Mouse (Mus musculus) forelimb bud, embryonic 11.5 days (tissue): ENCODE results near the gene Omt2b.
"Not testable (repeated sequence)": the region's sequence is repeated elsewhere in the genome, so short reads cannot be mapped to it uniquely, and the experiment has no call there.

ENCODE experiments used
- DNase-seq: peaks from one replicate; pipeline ENCODE4 v3.0.0-alpha.2; 2012; ENCODE audit warnings: low read depth, low spot score

Gene Omt2b

DNA sequence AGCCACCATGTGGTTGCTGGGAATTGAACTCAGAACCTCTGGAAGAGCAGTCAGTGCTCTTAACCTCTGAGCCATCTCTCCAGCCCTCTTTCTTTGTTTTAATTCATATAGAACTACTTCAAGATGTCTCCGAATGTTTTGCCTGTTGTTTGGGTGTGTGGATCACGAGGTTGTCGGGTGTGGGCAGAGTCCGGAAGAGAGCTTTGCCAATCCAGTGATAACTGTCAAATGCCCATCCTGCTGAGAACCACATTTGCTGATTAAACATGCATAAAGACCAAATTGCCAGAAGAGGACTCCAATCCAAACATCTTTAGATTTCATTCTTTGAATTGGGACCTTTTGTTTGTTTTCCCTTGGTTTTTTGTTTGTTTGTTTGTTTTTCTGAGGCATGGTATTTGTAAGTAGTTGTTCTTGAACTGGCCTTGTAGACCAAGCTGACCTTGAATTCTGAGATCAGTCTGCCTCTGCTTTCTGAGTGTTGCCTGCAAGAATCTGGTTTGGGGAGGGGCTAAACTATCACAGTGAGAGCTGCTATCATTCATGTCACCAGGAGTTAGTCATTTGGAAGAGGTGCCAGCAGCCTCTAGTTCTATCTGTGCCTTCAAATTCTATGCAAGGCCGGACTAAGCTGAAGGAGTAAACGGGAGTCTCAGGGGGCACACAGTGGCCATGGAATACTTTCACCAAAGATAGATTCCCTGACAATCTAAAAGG lies 24.3 kb downstream of the Omt2b start:
- no peak for DNase-seq

DNA sequence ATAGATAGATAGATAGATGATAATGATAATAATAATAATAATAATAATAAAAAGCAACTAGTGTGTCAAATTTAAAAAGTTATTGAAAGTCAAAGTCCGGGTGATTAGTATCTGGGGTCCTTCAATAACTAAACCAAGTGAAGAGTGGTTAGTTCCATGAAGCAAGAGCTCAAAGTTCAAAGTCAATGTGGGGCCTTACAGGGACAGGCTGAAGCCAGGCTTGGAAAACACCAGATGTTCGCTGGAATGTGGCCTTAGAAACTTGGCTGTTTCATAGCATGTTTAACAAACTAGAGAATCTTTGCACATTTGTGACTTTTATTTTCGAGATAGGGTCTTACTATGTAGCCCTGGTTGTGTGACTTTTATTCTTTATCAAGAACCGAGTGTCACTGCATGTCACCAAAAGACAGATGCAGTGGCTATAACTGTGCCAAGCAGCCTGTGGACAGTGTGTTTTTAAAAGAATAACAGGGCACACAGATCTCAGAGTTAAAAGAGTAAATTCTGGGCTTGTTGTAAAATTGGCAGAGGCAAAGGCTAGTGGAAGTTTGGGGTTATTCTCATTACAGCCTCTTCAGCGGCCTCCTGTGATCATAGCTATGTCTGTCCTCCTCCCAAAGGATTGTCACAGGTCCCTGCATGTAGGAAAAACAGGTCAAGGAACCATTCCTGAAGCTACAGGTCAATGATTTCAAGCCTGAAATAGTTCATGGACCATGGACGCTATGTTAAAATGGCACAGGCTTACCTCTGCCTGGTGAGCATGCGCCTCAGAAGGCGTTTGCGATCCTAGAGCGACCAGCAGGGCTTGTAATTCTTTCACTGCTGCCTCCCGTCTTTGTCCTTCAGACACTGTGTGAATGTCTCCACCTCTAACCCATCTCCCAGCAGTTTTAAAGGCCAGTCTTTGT lies 27.5 kb downstream of the Omt2b start:
- DNase-seq = no peak

DNA sequence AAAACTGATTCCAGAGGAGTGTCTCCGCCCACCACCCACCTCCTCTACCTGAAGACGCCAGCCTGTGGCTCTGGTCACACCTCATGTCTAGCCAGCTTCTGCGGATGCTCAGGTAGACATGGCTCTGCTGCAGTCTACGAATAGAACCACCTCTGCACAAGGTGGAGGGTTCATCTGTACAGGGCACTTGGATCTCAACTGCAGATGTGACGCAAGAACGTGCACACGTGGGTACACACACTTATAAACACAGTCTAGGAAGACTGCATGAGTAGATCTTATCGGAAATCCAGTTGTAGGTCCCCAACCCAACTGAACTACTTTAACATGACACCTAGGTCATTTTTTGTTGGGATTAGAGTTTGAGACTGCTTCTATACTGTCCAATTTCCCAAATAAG lies 28.2 kb downstream of the Omt2b start, which contains the start of gene Gsta2:
Gene Gsta2, minus strand, starts transcription at position 178 of the 400 bp plus-strand sequence.
- no peak for DNase-seq

DNA sequence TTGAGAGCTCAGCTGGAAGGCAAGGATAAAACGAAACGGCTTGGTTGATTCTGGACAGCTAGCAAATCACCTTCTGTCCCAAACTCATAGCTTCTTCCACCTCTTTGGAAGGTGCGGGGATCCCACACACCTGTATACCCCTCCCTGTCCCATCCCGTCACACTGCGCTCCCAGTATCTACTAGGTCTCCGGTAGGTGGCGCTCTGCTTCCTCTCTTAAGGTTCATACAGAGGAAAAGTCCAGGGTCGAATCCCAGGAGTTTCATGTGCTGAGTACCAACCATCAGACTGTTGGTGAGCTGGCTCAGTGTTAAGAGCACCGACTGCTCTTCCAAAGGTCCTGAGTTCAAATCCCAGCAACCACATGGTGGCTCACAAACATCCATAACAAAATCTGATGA lies 30.7 kb downstream of the Omt2b start:
- DNase-seq = peak; percentile 78

DNA sequence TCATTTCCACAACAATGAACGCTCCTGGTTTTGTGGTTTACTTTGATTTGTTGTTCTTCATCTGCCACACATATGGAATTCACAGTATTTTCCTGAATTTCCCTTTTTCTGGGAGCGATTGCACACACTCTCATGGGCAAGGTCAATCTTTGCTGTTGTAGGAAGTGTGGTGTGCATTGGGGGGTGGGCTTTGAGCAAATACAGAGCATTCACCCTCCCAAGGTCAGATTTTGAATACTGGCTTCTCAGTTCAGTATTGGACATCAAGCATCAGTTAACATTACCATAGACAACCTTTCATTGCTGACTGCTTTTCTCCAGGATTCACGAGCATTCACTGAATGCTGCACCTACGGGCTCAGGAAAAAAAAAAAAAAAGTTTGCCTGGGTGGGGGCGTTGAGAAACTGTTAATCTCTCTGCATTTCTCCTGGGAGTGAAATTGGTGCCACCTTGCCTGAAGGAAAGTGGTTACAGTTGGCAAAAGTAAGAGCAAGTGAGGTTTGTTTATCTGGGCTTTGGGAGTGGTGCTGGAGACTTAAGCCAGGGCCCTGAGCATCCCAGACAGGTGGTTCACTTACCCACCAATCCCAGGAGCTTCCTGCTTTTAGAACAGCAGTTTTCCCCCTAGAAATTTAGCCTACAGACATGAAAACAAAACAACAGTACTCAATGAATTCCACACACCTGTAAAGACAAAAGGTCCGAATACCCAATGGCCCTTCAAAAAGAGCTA lies 32.5 kb downstream of the Omt2b start:
- DNase-seq = no peak

DNA sequence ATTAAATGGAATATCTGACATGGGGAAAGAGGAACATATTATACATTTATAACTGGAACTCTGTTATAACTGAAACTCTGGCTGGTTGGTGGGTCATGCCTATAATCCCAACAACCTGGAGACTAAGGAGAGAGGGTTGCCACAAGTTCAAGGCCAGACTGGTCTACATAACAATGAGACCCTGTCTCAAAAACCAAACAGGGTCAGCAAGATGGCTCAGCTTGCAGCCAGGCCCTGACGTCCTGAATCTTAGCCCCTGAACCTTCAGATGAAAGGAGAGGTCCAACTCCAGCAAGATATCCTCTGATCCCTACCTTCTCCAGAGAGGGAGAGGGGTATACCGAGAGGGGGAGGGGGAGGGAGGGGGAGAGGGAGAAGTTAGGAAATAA lies 33.1 kb downstream of the Omt2b start:
- DNase-seq = no peak

DNA sequence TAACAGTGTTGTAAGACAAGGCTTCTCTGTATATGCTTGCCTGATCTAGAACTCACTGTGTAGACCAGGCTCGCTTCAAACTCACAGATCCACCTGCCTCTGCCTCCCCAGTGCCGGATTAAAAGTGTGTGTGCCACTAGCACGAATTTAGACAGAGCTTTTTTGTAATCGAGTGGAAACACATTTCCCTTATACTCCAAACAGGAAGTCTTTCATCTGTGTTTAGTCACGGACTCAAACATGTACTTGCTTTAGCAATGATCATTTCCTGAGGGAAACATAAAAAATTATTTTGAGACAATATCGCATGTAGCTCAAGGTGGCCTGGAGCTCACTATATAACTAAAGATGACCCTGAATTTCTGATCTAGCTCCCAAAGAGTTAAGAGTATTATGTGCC lies 36.0 kb downstream of the Omt2b start:
- DNase-seq = no peak

DNA sequence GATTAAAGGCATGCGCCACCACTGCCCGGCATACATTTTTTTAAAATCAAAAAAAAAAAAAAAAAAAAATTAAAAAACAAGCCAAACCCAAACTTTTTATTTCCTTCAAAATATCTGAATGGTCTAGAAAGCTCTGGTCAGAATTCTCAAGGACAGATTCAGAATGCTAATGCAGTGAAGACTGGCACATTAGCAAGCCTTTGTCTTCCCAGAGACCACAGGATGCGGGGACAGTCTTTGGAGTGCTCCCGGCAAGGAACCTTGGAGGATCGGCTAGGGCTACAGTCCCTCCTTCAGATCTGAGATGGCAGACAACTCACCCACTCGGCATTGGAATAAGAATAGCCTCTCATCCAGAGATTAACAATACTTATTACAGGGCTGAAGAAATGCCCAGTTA lies 37.3 kb downstream of the Omt2b start:
- no peak for DNase-seq

DNA sequence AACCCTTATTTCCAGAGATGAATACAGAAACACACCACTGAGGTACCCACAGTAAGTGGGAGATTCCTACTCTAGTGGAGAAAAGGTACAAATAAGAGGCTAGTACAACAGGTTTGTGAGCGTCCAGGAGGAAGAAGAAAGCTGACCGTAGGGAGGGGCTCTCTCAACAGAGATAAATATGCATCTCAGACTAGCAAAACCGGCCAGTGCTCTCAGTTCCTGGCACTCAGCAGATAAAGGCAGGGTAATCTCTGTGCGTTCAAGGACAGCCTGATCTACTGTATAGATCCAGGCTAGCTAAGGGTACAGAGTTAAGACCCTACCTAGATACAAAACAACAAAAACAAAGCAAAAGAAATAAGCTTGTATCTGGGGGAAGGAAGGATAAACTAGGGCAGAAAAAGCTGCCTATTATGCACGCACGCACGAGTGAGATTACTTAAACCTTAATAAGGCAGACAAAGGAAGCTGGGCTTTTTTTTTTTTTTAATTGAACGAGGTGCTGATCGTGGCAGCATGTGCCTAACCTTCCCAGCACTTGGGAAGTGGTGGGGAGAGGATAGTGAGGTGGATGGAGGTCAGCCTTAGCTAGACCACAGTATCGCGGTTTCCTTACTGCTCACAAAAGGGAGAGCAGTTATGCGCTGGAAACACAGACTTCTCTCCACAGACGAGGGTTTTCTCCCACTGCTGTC lies 38.6 kb downstream of the Omt2b start:
- no peak for DNase-seq

DNA sequence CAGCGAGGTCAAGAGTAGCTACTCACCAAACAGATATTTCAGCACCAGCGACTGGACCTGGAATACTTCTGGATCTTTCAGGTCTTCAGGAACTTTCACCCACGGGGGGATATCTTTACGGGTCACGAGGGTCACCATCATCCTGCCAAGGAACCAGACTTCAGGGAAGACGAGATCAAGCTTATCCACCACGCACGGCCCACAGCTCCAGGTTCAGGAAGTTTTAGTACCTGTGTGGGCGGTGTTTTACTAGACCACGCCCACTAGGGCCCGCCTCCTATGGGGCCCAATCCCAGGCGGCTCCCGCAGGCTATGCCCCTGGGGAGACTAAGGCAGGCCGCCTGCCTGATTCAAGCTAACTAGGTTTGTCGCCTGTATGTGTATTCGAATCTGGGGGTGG lies 40.6 kb downstream of the Omt2b start, which contains the start of gene Dppa5a:
Gene Dppa5a, minus strand, starts transcription at position 219 of the 400 bp plus-strand sequence.
- not testable (repeated sequence) for DNase-seq

DNA sequence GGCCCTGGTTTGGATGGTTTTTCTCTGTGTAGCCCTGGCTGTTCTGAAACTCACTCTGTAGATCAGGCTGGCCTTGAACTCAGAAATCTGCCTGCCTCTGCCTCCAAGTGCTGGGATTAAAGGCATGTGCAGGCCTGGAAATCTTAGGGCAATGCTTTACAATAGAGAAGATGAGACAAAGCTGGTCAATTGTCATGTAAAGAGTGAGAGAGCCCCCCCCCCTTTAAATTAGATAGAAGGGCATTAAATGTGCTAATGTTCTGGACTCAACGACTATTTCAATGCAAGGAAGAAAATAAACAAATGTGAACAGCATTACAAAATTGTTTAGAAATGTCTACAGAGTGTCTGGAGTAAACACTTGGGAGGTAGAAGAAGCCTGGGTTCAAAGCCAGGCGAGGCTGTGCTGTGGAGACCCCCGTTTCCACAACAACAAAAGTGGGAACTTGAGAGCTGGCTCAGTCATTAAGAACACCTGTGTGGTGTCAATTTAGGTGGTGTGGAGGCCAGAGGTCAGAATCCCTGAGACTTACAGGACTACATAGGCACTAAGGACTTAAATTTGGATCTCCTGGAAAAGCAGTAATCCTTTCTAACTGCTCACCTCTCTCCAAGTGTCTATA lies 41.4 kb downstream of the Omt2b start:
- no peak for DNase-seq

DNA sequence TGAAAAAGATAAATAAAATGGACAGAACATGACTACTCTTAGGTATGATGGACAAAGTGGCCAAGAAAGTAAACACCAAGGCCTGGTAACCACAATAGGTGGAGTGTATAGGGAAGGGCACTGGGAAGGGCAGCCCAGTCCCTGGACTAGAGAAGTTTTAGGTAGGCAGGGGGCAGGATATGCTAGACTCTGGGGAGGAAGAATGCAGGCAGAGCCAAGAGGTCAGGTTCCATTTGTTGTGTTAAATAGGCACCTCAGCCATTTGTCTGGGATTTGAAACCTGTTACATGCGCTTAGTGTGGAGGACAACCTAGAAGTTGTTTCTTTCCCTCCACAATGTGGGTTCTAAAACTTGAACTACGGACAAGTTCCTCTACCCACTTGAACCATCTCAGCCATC lies 42.0 kb downstream of the Omt2b start:
- DNase-seq = no peak

DNA sequence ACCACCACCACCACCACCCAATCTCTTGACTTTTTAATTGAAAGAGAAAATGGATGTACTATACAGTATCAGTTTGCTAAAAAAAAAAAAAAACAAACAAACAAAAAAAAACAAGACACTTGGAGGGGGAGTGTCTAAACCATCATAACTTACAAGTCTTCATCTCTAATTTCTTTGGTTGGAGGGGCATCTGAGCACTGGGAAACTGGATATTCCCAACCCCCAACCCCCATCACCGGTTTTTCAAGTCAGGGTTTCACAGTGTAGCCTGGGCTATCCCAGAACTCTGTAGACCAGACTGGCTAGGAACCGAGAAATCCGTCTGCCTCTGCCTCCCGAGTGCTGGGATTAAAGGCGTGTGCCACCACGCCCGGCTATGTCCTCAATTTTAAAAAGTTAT lies 42.4 kb downstream of the Omt2b start:
- no peak for DNase-seq

DNA sequence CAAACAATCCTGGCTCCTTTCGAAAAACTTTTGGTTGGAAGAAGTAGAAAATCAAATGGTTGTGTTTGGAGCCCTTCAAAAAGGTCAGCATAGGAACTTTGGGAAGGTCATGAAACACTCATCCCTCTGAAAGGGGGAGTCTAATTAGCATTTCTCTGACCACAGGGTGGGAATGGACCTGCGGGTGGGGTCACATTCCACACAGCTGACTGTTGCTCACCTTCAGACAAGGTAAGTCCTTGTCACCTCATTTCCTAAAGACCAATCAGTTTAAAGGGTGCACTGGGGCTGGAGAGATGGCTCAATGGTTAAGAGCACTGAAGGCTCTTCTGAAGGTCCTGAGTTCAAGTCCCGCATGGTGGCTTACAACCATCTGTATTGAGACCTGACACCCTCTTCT lies 44.1 kb downstream of the Omt2b start:
- DNase-seq = no peak

DNA sequence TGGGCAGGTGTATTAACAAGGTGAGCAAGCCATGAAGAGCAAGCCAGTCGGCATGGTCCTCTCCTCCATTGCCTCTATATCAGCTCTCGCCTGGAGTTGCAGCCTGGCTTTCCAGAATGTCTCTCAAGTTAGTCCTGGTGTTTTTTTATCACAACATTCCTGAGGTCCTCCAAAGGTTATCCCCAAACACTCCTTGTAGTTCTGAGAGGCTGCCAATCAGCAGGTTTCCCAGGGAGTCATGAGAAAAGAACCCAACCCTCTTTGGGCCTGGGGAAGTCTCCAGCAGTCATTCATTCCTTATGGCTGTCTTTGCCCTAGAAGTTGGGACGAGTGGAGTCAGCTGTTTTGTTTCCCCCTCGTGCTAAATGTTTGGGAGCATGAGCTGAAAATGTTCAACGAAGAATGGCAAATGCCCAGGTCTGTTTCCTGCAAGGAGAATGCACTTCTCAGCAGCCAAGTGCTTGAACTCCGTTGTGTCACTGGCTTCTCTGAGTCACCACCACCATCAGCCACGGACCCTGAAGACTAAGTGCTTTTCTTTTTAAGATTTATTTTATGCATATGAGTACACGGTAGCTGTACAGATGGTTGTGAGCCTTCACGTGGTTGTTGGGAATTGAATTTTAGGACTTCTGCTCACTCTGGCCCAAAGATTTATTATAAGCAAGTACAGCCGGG lies 45.6 kb downstream of the Omt2b start:
- DNase-seq = no peak

DNA sequence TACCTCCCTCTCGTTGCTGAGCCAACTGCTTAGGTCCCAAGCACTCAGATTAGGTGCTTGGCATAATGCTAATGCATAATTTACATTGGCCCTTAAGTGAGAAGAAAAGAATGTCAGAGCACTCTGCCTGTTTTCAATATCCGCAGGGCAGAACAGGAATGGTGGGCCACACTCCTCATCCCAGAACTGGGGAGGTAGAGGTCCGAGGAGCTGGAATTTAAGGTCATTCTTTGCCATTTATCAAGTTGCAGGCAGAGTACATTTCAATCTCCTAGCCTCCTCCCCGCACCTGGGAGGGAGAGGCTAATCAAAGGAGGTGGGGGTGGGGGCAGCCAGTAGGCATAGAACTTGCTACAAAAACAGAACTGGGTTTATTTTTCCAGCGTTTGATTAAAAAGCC lies 47.0 kb downstream of the Omt2b start:
- no peak for DNase-seq

DNA sequence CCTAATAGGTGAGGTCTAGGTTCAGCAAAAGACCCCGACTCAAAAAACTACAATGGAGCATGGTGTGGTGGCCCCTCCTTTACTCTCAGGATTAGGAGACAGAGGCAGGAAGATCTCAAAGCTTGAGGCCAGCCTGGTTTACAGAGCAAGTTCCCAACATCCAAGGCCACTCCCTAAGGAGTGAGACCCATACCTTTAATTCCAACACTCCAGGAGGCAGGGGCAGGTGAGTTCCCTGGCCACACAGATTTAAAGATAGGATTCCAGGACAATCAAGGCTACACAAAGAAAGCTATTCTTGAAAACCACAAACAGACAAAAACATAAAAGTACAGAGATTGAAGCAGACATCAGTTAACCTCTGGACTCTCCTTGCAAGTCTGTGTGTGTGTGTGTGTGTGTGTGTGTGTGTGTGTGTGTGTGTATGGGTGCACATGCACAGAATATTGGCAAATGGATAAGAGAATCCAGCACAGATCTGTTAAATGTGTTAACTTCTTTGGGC lies 47.5 kb downstream of the Omt2b start:
- no peak for DNase-seq

DNA sequence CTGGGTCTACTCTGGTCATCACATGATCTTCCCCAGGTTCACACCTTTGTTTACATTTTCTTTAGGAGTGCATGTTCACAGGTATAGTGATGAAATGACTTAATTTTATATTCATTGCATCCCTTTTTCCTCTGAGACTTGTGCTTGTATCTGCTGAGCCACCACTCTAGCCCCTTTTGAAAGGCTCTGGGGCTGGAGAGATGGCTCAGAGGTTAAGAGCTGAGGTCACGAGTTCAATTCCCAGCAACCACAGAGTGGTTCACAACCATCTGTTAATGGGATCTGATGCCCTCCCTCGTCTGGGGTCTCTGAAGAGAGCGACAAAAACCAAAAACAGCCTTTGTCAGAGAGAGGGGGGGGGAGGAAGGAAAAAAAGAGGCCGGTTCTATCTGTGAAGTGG lies 48.1 kb downstream of the Omt2b start:
- no peak for DNase-seq

DNA sequence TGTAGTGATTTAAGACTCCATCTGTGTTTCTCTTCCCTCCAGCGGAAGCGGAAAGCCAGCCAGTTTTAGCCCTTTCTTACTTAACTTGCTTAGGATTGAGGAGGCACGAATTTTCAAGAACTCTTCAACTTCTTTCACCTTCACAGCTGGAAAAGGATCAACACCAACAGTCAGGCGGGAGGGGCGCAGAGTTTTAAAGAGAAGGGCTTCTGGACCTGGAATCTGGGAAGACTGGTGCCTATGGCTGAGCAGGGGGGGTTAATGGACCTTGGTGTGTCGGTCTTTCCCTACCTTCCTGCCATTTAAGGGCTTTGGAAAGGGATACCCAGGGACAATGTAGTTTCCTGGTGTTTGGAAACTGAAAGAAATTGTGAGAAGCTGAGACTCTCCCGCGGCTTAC lies 50.2 kb downstream of the Omt2b start:
- DNase-seq = no peak

DNA sequence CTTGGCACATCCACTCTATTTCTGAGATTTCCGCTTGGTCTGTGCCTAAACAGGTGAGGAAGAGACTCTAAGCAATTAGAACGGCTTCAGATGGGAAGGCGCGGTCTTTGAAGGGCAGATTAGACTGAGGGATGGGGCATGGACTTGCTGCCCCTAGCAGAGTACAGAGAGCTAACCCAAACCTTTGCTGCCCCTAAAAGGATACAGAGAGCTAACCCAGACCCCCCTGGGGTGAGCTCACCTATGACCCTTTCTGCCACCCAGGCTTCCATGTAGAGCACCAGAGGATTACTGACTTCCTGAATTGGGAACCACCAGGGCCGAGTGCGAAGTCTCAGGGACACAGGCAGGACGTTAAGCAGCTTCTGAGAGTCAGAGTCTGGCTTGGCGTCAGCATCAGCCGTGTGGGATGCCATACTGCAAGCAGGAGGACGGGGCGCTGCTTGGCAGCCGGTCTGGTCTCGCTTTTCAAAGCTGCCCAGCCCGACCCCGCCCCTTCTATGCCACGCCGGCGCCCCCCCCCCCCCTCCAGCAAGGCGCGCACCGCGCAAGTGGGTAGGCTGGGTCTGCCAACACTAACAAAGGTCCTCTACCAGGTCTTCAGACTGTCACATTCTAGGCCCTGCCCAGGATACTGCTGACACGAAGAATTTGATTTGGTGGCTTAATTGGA lies 50.9 kb downstream of the Omt2b start, which contains the start of gene Ooep:
Gene Ooep, minus strand, starts transcription at position 613 of the 673 bp plus-strand sequence.
- DNase-seq = no peak
